Mouse (Mus musculus) kidney, embryonic 15.5 days (tissue): ENCODE measurements at regions not wholly inside any gene's neighbourhood (a gene's known extent, or its start where the extent isn't known, plus 50 kb on each side); places are given as distances from the start of the nearest gene placed in this dataset.

ENCODE experiments used
- ATAC-seq: fragments of 200-750 bp; cut with Nextera tagmentation; replicated peaks from 2 replicates; pipeline ENCODE4 v1.8.0; 2017; ENCODE audit warnings: moderate TSS enrichment; ENCODE audit not compliant: low FRiP score
- H3K27ac ChIP-seq: fragments of 300-500 bp; sonication (generic); 2 replicates; pipeline ENCODE4 v1.5.1; 2015; ENCODE audit warnings: mild to moderate bottlenecking, inconsistent platforms
- H3K27me3 ChIP-seq: fragments of 300-500 bp; sonication (generic); 2 replicates; pipeline ENCODE4 v1.6.1; 2015; ENCODE audit warnings: inconsistent platforms
- H3K36me3 ChIP-seq: fragments of 300-500 bp; sonication (generic); 2 replicates; pipeline ENCODE4 v1.6.1; 2015; ENCODE audit warnings: inconsistent platforms
- H3K4me1 ChIP-seq: fragments of 300-500 bp; sonication (generic); 2 replicates; pipeline ENCODE4 v1.6.1; 2015; ENCODE audit warnings: inconsistent platforms
- H3K4me2 ChIP-seq: fragments of 300-500 bp; sonication (generic); 2 replicates; pipeline ENCODE4 v1.6.1; 2015; ENCODE audit warnings: moderate library complexity, mild to moderate bottlenecking, inconsistent platforms
- H3K4me3 ChIP-seq: fragments of 300-500 bp; sonication (generic); replicated peaks from 2 replicates; pipeline ENCODE4 v1.5.1; 2015; ENCODE audit warnings: mild to moderate bottlenecking, inconsistent platforms
- H3K9ac ChIP-seq: fragments of 300-500 bp; sonication (generic); 2 replicates; pipeline ENCODE4 v1.6.1; 2015; ENCODE audit warnings: mild to moderate bottlenecking, inconsistent platforms
- H3K9me3 ChIP-seq: fragments of 300-500 bp; sonication (generic); replicated peaks from 2 replicates; pipeline ENCODE4 v1.6.1; 2016; ENCODE audit warnings: inconsistent platforms
- WGBS: fragments of 180-500 bp; shearing (Covaris S2); methylation state at CpG from one replicate; pipeline ENCODE4 v1.1.7; 2015; ENCODE audit warnings: mixed read lengths; 5-methylcytosine and 5-hydroxymethylcytosine counted together

DNA sequence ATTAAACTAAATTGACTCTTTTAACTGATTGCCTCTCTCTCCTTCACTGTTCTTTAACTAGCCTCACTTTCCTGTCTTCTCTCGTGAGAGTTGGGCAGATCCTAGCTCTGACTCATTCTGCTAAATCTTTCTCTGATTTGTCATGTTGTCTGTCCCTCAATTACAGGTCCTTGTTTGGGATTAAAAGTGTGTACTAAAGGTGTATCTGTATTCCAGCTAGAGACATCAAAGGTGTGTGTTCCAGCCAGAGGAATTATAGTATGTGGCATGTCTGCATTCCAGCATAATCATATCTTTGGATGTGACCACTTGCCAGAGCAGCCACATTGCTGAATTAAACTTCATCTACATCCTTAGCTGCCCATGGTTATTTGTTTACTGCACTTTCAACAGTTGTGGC, 167.5 kb upstream of the Fam83b start:
- no peaks in the 10 kb centered on the region for H3K9me3 ChIP-seq
- no peaks in the 10 kb centered on the region for H3K4me1 ChIP-seq
- H3K4me2 ChIP-seq, result no peak overlapping the region
- WGBS, result 70% methylated on average over 1 of the region's 1 CpGs
- ATAC-seq, result no peak
- no peak overlapping the region for H3K27ac ChIP-seq
- H3K9ac ChIP-seq, result no peak overlapping the region
- H3K4me3 ChIP-seq, result no peak overlapping the region
- no peaks in the 10 kb centered on the region for H3K36me3 ChIP-seq
- no peaks in the 10 kb centered on the region for H3K27me3 ChIP-seq

DNA sequence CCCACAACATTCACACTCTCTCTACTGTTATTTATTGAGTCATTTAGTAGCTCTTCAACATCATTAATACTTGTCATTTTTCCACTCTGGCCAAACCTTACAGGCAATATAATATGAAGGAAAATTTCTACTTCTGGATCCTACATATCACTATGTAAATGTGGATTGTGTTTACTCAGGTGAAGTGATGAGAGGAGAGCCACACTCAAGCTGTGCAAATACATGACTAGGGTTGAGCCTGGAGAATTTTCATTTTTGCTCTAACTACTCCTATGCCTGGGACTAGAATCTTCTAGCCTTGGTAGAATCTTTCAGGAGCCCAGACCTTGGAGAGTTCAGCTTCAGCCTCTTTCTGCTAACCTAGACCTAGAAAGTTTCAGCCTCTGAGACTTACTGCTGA, 166.9 kb upstream of the Fam83b start:
- Histone ChIP-seq H3K4me3 (no peak overlapping the region), H3K4me2 (no peak overlapping the region), H3K4me1 (no peaks in the 10 kb centered on the region), H3K27me3 (no peaks in the 10 kb centered on the region), H3K9me3 (no peaks in the 10 kb centered on the region), H3K36me3 (no peaks in the 10 kb centered on the region), H3K27ac (no peak overlapping the region), H3K9ac (no peak overlapping the region)
- ATAC-seq, result no peak

- Histone ChIP-seq H3K27me3 (no peaks in the 10 kb centered on the region), H3K36me3 (no peaks in the 10 kb centered on the region), H3K9ac (no peak overlapping the region), H3K9me3 (no peaks in the 10 kb centered on the region), H3K4me3 (no peak overlapping the region), H3K27ac (no peak overlapping the region), H3K4me1 (no peaks in the 10 kb centered on the region), H3K4me2 (no peak overlapping the region)
- WGBS, result 76% methylated on average over 3 of the region's 3 CpGs
- ATAC-seq, result no peak
These were observed 156.0 kb upstream of the Fam83b start for GRCm38 (mm10) chr9:76722881-76723280.

- Histone ChIP-seq H3K9ac (no peak overlapping the region), H3K27ac (no peak overlapping the region), H3K9me3 (no peaks in the 10 kb centered on the region), H3K4me2 (no peak overlapping the region), H3K4me1 (no peaks in the 10 kb centered on the region), H3K27me3 (no peaks in the 10 kb centered on the region), H3K4me3 (no peak overlapping the region), H3K36me3 (no peaks in the 10 kb centered on the region)
- no peak for ATAC-seq
- 82% methylated on average over 1 of the region's 1 CpGs for WGBS
These were observed 148.9 kb upstream of the Fam83b start for GRCm38 (mm10) chr9:76715852-76716251.

DNA sequence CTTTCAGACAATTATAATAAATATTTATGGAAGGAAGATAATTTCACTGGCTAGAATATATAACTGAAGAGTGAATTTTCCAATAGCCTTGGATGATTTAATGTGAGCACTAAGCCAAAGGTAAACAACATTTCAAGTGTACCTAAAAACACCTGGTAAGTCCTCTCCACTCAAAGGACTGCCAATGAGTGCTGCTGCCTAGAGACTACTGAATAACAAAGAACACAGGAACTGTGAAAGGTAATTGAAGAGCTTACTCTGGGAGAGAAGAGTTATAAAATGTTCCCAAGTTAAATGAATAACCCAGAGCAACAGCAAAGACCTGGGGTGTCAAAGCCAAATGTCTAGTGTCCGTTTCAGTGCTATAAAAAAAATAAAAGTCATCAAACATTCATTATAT, 139.5 kb upstream of the Fam83b start:
- H3K27ac ChIP-seq, result no peak overlapping the region
- ATAC-seq, result no peak
- 41% methylated on average over 1 of the region's 1 CpGs for WGBS
- H3K4me1 ChIP-seq, result no peaks in the 10 kb centered on the region
- no peak overlapping the region for H3K9ac ChIP-seq
- no peaks in the 10 kb centered on the region for H3K36me3 ChIP-seq
- no peaks in the 10 kb centered on the region for H3K9me3 ChIP-seq
- H3K27me3 ChIP-seq, result no peaks in the 10 kb centered on the region
- H3K4me2 ChIP-seq, result no peak overlapping the region
- H3K4me3 ChIP-seq, result no peak overlapping the region

DNA sequence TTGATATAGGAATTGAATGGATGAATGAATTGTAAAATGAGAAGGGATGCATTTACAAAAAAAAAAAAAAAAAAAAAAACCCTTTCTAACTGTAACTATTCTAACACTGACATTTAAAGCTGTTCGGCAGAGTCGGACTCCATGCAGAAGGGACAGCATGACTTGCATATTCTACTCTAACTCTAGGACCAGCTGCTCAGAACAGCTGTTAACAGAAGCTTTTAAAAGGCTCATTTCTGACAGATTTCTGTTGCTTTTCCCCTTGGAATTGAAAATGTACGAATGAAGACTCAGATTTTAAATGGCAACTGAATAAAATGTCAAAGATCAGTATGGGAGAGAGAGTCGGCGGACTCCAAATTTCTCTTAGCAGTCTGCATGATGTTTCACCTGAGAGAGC, 138.9 kb upstream of the Fam83b start:
- H3K36me3 ChIP-seq, result no peaks in the 10 kb centered on the region
- no peak for ATAC-seq
- no peaks in the 10 kb centered on the region for H3K27me3 ChIP-seq
- H3K9ac ChIP-seq, result no peak overlapping the region
- H3K4me2 ChIP-seq, result no peak overlapping the region
- WGBS, result 82% methylated on average over 5 of the region's 5 CpGs
- no peaks in the 10 kb centered on the region for H3K4me1 ChIP-seq
- no peaks in the 10 kb centered on the region for H3K9me3 ChIP-seq
- no peak overlapping the region for H3K27ac ChIP-seq
- H3K4me3 ChIP-seq, result no peak overlapping the region

GRCm38 (mm10) chr9:76695547-76695946, 128.6 kb upstream of the Fam83b start:
- 66% methylated on average over 4 of the region's 4 CpGs for WGBS
- Histone ChIP-seq H3K4me1 (no peaks in the 10 kb centered on the region), H3K9me3 (no peaks in the 10 kb centered on the region), H3K4me3 (no peak overlapping the region), H3K27me3 (no peaks in the 10 kb centered on the region), H3K4me2 (no peak overlapping the region), H3K27ac (no peak overlapping the region), H3K9ac (no peak overlapping the region), H3K36me3 (no peaks in the 10 kb centered on the region)
- ATAC-seq, result no peak

DNA sequence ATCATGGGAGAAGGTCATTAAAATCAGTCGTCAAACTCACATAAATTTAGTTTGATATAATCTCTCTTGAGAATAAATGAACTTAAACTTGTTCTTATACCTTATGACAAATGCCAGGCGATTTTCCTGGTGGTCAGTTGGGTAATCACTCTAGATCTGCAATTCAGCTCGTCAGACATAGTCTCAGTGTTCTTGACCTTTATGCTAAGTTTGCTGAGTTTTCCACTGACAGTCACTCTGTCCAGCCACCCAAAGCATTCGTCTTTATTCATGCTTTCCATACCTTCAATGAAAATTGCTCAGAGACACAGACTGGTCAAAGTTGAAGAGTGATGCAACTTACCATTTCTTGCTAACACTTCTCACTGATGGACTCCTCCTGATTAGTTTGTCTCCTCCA, 126.1 kb upstream of the Fam83b start:
- H3K4me1 ChIP-seq, result no peaks in the 10 kb centered on the region
- ATAC-seq, result no peak
- no peaks in the 10 kb centered on the region for H3K9me3 ChIP-seq
- no peaks in the 10 kb centered on the region for H3K36me3 ChIP-seq
- 65% methylated on average over 4 of the region's 4 CpGs for WGBS
- no peak overlapping the region for H3K27ac ChIP-seq
- no peak overlapping the region for H3K4me3 ChIP-seq
- no peak overlapping the region for H3K4me2 ChIP-seq
- H3K9ac ChIP-seq, result no peak overlapping the region
- no peaks in the 10 kb centered on the region for H3K27me3 ChIP-seq

DNA sequence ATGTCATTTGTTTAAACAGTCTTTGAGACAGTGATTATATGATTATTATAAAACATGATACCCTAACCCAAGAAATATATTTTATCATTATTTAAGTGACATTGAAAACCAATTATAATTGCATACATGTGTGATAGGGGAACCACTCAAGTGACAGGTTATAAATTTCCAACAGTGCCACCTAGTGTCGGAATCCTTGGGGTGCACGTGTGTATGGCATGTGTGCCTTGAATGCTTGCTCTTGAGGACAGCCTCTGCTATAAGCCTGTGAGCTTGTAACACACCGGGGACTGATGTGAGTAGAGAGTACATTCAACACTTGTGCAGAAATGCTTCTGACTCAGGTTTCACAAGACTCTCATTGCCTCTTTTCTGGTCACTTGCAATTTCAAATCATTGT, 93.9 kb upstream of the Fam83b start:
- 29% methylated on average over 3 of the region's 3 CpGs for WGBS
- ATAC-seq, result peak; percentile 75; the same call in 1 of the 2 replicates
- Histone ChIP-seq H3K4me1 (no peaks in the 10 kb centered on the region), H3K27ac (no peak overlapping the region), H3K9ac (no peak overlapping the region), H3K4me2 (no peak overlapping the region), H3K27me3 (no peaks in the 10 kb centered on the region), H3K9me3 (no peaks in the 10 kb centered on the region), H3K4me3 (no peak overlapping the region), H3K36me3 (no peaks in the 10 kb centered on the region)

DNA sequence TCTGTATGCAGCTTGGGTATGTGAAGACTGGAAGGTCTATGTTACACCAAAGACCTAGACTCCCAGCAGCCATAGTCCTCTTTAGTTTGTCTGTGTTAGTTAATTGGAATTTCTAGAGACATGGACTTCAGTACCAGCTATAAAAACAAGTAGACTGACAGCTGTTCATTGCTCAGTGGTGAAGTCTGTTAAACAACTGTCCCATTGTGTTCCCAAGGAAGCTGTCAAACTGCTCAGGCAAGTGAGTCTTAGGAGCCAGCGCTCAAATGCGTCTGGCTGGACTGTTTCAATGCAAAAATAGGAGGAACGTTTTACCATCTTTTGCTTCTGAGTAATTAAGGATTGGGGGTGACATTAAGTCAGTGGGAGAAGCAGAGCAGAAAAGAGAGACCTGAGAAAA, 92.9 kb upstream of the Fam83b start:
- H3K36me3 ChIP-seq, result no peaks in the 10 kb centered on the region
- ATAC-seq, result no peak
- 62% methylated on average over 3 of the region's 3 CpGs for WGBS
- H3K4me3 ChIP-seq, result no peak overlapping the region
- no peak overlapping the region for H3K9ac ChIP-seq
- no peak overlapping the region for H3K4me2 ChIP-seq
- no peaks in the 10 kb centered on the region for H3K4me1 ChIP-seq
- no peaks in the 10 kb centered on the region for H3K9me3 ChIP-seq
- no peaks in the 10 kb centered on the region for H3K27me3 ChIP-seq
- H3K27ac ChIP-seq, result no peak overlapping the region

- Histone ChIP-seq H3K4me1 (no peaks in the 10 kb centered on the region), H3K9ac (no peak overlapping the region), H3K27me3 (no peaks in the 10 kb centered on the region), H3K4me2 (no peak overlapping the region), H3K4me3 (no peak overlapping the region), H3K9me3 (no peaks in the 10 kb centered on the region), H3K27ac (no peak overlapping the region), H3K36me3 (no peaks in the 10 kb centered on the region)
- ATAC-seq, result no peak
- WGBS, result 90% methylated on average over 2 of the region's 2 CpGs
These were observed 86.4 kb upstream of the Fam83b start for GRCm38 (mm10) chr9:76653311-76653710.

- Histone ChIP-seq H3K36me3 (no peaks in the 10 kb centered on the region), H3K9ac (no peak overlapping the region), H3K27me3 (no peaks in the 10 kb centered on the region), H3K4me1 (no peaks in the 10 kb centered on the region), H3K4me3 (no peak overlapping the region), H3K27ac (no peak overlapping the region), H3K4me2 (no peak overlapping the region), H3K9me3 (no peaks in the 10 kb centered on the region)
- 82% methylated on average over 1 of the region's 1 CpGs for WGBS
- ATAC-seq, result no peak
These were observed 82.6 kb upstream of the Fam83b start for GRCm38 (mm10) chr9:76649484-76649883.

DNA sequence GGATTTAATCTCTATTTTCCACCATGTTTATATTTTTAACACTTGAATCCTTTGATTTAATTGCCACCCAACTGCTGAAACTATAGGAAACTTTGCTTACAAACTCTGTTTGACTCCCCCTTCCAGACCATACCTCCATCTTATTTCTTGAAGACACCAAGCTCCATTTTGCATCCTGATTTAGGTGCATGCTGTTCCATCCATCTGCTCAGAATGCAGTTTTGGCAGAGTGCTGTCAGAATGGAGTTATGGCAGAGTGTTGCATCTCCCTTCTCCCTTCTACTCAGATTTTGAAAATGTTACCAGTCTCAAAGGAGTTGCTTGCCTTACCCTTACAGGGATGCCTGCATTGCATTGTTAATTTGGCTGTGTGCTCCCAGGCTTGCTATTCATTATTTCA, 79.5 kb upstream of the Fam83b start:
- no peak overlapping the region for H3K9ac ChIP-seq
- no peaks in the 10 kb centered on the region for H3K36me3 ChIP-seq
- H3K27me3 ChIP-seq, result no peaks in the 10 kb centered on the region
- no peak overlapping the region for H3K4me2 ChIP-seq
- no peak overlapping the region for H3K4me3 ChIP-seq
- no peak for ATAC-seq
- no peaks in the 10 kb centered on the region for H3K4me1 ChIP-seq
- H3K27ac ChIP-seq, result no peak overlapping the region
- H3K9me3 ChIP-seq, result no peaks in the 10 kb centered on the region
